Mouse (Mus musculus) intestine, embryonic 15.5 days (tissue): ENCODE results near the gene Cmah. TPM values are rescaled to one million over a fixed set of nuclear protein-coding genes. Genes with fewer than 3 reads are reported as not detected.

ENCODE experiments used
- ATAC-seq: fragments of 200-750 bp; cut with Nextera tagmentation; 2 replicates; pipeline ENCODE4 v1.8.0; 2017; ENCODE audit warnings: moderate TSS enrichment, moderate library complexity
- H3K27ac ChIP-seq: fragments of 300-500 bp; sonication (generic); 2 replicates; pipeline ENCODE4 v1.5.1; 2015; ENCODE audit warnings: mild to moderate bottlenecking, inconsistent platforms
- H3K27me3 ChIP-seq: fragments of 300-500 bp; sonication (generic); replicated peaks from 2 replicates; pipeline ENCODE4 v1.6.1; 2015; ENCODE audit warnings: inconsistent platforms
- H3K36me3 ChIP-seq: fragments of 300-500 bp; sonication (generic); 2 replicates; pipeline ENCODE4 v1.6.1; 2015; ENCODE audit warnings: inconsistent platforms
- H3K4me1 ChIP-seq: fragments of 300-500 bp; sonication (generic); replicated peaks from 2 replicates; pipeline ENCODE4 v1.6.1; 2015; ENCODE audit warnings: inconsistent platforms
- H3K4me2 ChIP-seq: fragments of 300-500 bp; sonication (generic); replicated peaks from 2 replicates; pipeline ENCODE4 v1.6.1; 2015; ENCODE audit warnings: mild to moderate bottlenecking, inconsistent platforms
- H3K4me3 ChIP-seq: fragments of 300-500 bp; sonication (generic); replicated peaks from 2 replicates; pipeline ENCODE4 v1.5.1; 2015; ENCODE audit warnings: inconsistent platforms
- H3K9ac ChIP-seq: fragments of 300-500 bp; sonication (generic); 2 replicates; pipeline ENCODE4 v1.6.1; 2015; ENCODE audit warnings: inconsistent platforms
- H3K9me3 ChIP-seq: fragments of 300-500 bp; sonication (generic); 2 replicates; pipeline ENCODE4 v1.6.1; 2016; ENCODE audit warnings: inconsistent platforms
- WGBS: fragments of 180-500 bp; shearing (Covaris S2); methylation state at CpG from one replicate; pipeline ENCODE4 v1.1.7; 2015; 5-methylcytosine and 5-hydroxymethylcytosine counted together
- polyA plus RNA-seq: library from polyadenylated mRNA; unstranded; fragments of >200 nt; fragmentation: Nextera tagmentation; extraction: Ambion mirVana; gene quantifications from 2 replicates; pipeline ENCODE4 v1.2.1, GENCODE M21; 2015

The Cmah gene
- polyA plus RNA-seq, 1 experiment from 2014 or later, result 0.39 TPM

DNA sequence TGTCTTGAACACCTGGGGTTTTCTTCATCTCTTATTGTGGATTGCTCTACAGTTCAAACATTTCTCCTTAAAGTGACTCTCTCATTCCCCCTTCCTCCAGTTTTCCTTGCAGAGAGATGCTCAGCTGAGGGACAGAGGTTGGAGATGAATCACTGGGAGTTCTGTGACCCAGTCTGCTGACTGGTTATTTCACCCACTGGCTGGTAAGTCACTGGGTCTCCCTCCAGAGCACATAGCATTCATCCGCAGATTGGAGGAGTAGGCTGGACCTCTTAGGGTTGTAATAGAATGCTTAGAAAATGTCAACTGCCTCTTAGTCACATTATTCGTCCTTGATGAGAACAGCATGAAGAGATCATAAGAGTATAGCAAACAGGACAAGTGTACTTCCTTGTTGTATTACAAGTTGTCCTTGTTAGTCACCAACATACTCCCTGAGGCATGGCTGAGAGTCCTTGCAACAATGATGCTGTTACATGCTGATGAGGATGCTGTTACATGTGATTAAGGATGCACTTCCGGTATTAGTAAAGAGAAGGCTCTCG is 161.4 kb downstream of the Cmah start:
- H3K4me1 ChIP-seq, result no peaks in the 10 kb centered on the region
- H3K4me2 ChIP-seq, result no peak overlapping the region
- no peak overlapping the region for H3K9ac ChIP-seq
- WGBS, result 93% methylated on average over 4 of the region's 4 CpGs
- no peak overlapping the region for H3K4me3 ChIP-seq
- no peaks in the 10 kb centered on the region for H3K27me3 ChIP-seq
- H3K36me3 ChIP-seq, result no peaks in the 10 kb centered on the region
- no peak for ATAC-seq
- H3K9me3 ChIP-seq, result no peaks in the 10 kb centered on the region
- no peak overlapping the region for H3K27ac ChIP-seq

DNA sequence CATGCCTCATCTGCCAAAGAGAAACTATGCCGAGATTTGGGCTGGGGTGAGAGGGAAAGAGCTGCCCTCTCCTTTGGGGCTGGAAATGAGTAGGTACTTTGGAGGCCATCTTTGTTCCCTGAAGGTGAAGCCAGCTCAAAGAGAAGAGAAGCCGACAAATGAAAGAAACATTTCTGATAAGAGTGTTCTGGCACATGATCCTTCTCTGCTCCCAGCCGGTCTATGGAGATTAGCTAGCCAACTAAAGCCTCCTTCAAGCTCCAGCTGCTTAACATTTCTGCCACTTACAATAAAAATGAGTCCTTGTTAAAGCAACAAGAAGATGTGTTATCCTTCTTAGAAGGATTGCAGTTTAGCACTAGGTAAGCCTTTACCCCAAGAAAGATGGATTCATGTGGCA is 162.3 kb downstream of the Cmah start:
- H3K4me1 ChIP-seq, result no peaks in the 10 kb centered on the region
- no peak overlapping the region for H3K4me3 ChIP-seq
- H3K27ac ChIP-seq, result no peak overlapping the region
- 76% methylated on average over 3 of the region's 3 CpGs for WGBS
- H3K27me3 ChIP-seq, result no peaks in the 10 kb centered on the region
- H3K9me3 ChIP-seq, result no peaks in the 10 kb centered on the region
- no peaks in the 10 kb centered on the region for H3K36me3 ChIP-seq
- H3K9ac ChIP-seq, result no peak overlapping the region
- H3K4me2 ChIP-seq, result no peak overlapping the region
- no peak for ATAC-seq

DNA sequence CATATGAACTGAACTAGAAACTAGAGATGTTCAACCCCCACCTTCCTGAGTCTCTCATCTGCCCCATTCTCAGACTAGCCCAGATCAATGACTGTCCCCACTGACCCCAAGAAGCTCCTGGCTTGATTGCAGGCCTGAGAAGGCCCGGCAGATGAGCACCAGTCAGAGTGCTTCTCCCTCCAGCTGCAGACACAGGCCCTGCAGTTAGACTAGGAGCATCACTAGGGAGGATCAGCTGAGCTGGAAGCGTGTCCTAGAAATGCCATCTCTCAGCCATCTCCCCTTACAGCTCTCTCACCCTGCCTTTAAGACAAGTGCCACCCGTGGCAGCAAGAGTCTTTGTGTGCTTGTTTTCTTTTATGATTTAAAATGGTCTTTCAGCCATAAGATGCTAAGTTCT is 162.8 kb downstream of the Cmah start:
- H3K4me1 ChIP-seq, result no peaks in the 10 kb centered on the region
- no peak overlapping the region for H3K9ac ChIP-seq
- no peak overlapping the region for H3K4me2 ChIP-seq
- no peaks in the 10 kb centered on the region for H3K36me3 ChIP-seq
- ATAC-seq, result no peak
- H3K27me3 ChIP-seq, result no peaks in the 10 kb centered on the region
- H3K9me3 ChIP-seq, result no peaks in the 10 kb centered on the region
- H3K27ac ChIP-seq, result no peak overlapping the region
- no peak overlapping the region for H3K4me3 ChIP-seq
- 69% methylated on average over 3 of the region's 3 CpGs for WGBS

DNA sequence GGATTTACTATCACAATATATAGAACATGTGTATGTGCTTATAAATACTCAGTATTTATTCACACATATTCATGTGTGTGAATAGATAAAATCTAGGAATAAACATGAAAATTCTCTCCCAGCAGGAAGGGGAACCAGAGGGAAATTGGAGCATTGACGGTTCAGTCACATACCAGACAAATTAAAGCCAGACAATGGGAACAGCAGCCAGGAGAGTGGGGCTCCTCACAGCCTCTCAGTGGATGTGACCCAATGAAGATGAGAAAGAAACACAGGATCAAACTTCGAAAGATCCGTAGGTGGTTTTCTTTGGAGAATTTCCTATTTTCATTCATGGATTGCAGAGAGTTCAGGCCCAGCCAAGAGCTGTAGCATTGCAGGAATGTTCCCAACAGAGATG is 163.9 kb downstream of the Cmah start:
- no peak overlapping the region for H3K9ac ChIP-seq
- ATAC-seq, result no peak
- WGBS, result 87% methylated on average over 3 of the region's 3 CpGs
- H3K9me3 ChIP-seq, result no peaks in the 10 kb centered on the region
- H3K27me3 ChIP-seq, result no peaks in the 10 kb centered on the region
- no peak overlapping the region for H3K4me3 ChIP-seq
- no peaks in the 10 kb centered on the region for H3K36me3 ChIP-seq
- no peak overlapping the region for H3K4me2 ChIP-seq
- no peak overlapping the region for H3K27ac ChIP-seq
- H3K4me1 ChIP-seq, result no peaks in the 10 kb centered on the region

DNA sequence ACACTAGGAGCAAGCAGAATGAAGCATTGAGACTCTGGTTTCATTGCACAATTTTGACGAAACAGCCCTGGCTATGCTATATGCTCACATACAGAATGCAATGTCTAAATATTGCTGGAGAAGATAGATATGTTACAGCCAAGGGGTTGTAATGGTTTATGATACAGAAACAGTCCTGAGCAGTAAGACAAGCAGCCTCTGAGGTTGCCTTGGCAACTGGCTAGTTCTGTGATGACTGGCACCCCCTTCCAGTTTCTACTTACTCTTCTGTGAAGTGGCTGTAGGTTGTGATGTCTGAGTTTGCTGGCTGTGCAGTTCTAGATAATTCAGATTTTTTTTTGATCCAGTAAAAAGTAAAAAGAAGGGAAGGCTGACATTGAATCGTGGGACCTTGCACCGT is 166.6 kb downstream of the Cmah start:
- ATAC-seq, result no peak
- Histone ChIP-seq H3K4me1 (no peaks in the 10 kb centered on the region), H3K27ac (no peak overlapping the region), H3K4me3 (no peak overlapping the region), H3K4me2 (no peak overlapping the region), H3K9me3 (no peaks in the 10 kb centered on the region), H3K9ac (no peak overlapping the region), H3K27me3 (no peaks in the 10 kb centered on the region), H3K36me3 (no peaks in the 10 kb centered on the region)
- 79% methylated on average over 3 of the region's 3 CpGs for WGBS

DNA sequence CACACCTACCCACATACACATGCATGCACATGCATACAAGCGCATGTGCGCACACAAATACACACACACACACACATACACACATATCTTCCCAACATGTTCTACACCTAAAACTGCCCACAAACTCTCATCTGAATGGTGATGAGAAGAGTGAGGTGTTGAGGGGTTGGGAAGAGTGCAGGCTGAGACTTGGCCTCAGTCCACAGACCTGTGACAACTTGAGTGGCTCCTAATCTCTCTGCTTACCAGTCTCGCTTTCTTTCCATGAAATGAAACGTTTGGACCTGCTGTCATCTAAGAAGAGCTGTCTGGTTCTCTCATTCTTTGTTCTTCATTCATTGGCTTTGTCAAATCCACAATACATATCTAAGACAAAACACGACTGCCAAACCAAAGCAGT is 169.1 kb downstream of the Cmah start:
- Histone ChIP-seq H3K9ac (no peak overlapping the region), H3K9me3 (no peaks in the 10 kb centered on the region), H3K4me3 (no peak overlapping the region), H3K27ac (no peak overlapping the region), H3K4me2 (no peak overlapping the region), H3K4me1 (no peaks in the 10 kb centered on the region), H3K36me3 (no peaks in the 10 kb centered on the region), H3K27me3 (no peaks in the 10 kb centered on the region)
- ATAC-seq, result no peak
- WGBS, result 85% methylated on average over 5 of the region's 5 CpGs

DNA sequence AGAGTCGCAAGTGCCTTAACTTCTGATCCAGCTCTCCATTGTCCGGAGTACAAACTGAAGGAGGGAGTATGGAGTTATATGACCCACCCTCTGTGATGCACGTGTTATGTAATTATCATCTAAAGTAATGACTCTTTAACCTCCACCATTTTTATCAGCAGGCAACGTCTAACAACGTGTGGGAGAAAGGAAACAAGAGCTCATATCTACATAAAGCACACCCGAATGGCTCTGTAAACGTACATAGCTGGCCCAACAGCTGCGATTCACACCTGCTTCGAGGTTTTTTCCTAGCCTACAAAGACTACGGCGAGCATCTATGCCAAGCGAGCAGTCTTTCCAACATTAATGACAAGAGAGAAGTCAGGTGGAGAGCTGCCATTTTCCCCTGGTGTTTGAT is 169.8 kb downstream of the Cmah start:
- Histone ChIP-seq H3K4me1 (no peaks in the 10 kb centered on the region), H3K27me3 (no peaks in the 10 kb centered on the region), H3K9me3 (no peaks in the 10 kb centered on the region), H3K36me3 (no peaks in the 10 kb centered on the region), H3K4me3 (no peak overlapping the region), H3K9ac (no peak overlapping the region), H3K4me2 (no peak overlapping the region), H3K27ac (no peak overlapping the region)
- WGBS, result 67% methylated on average over 12 of the region's 12 CpGs
- ATAC-seq, result no peak

DNA sequence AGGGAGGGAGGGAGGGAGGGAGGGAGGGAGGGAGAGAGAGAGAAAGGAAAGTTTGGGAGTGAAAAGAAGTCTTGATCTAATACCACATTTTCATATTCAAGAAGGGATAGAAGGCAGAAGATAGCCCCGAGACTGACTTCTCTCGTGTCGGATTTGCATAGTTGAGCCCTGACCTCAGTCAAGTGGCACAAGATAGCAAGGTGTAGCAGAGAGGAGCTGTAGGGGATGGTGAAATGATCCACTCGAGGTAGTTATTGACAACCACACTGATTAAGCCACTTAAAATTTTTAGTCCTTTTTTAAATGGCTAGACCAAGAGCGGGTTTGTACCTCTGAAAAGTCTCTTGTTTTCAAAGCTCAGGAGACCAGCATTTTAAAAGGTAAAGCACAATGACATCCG is 171.1 kb downstream of the Cmah start:
- ATAC-seq, result no peak
- Histone ChIP-seq H3K27me3 (no peaks in the 10 kb centered on the region), H3K4me3 (no peak overlapping the region), H3K27ac (no peak overlapping the region), H3K9ac (no peak overlapping the region), H3K9me3 (no peaks in the 10 kb centered on the region), H3K4me1 (no peaks in the 10 kb centered on the region), H3K4me2 (no peak overlapping the region), H3K36me3 (no peaks in the 10 kb centered on the region)
- WGBS, result 81% methylated on average over 6 of the region's 6 CpGs

DNA sequence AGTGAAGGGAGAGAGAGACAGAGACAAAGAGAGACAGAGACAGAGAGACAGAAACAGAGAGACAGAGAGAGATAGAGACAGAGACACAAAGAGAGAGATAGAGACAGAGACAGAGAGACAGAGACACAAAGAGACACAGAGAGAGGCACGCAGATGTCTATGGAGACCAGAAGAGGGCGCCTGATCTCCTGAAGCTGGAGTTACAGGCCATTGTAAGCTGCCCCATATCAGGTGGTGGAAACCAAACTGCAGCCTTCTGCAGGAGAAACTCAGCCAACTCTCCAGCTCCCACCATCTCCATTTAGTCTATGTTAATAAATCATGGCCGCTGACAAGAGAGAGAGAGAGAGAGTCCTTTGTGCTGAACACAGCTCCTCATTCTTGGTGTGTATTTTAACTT is 172.3 kb downstream of the Cmah start:
- Histone ChIP-seq H3K27ac (no peak overlapping the region), H3K4me2 (no peak overlapping the region), H3K9ac (no peak overlapping the region), H3K4me1 (no peaks in the 10 kb centered on the region), H3K4me3 (no peak overlapping the region), H3K36me3 (no peaks in the 10 kb centered on the region), H3K27me3 (no peaks in the 10 kb centered on the region), H3K9me3 (no peaks in the 10 kb centered on the region)
- ATAC-seq, result no peak
- WGBS, result 44% methylated on average over 3 of the region's 3 CpGs

DNA sequence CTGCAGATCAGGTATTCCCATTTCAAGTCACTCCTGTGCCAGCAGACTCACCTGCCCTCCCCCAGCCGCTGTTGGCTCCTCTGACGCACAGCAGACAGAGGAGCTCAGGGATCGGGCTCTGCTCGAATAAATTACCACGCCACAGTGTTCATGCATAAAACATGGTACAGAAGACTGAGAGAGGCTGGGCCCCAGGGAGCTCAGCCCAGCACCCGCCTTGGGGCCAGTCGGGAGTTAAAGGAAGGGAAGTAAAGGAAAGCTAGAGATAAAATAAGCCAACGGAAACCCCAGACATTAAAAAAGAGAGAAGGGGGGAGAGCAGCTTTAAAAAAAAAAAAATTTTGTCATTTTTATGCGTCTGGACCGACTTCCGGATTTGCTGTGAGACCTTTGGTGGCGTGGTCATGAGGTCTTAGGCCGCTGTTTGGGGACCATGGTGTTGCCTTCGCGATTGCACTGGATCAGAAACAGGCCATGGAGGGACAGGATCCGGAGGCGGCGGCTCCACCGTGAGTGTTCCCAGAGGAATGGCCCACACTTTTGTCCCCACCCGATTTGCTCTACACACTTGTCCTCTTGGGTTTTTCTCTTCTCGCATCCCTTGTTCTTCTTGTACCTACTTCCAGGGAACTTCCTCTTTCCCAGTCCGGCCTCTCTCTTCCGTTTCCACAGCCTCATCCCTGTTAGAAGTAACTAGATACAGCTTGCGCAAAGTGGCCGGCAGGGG is 174.1 kb downstream of the Cmah start:
- no peak for ATAC-seq
- 85% methylated on average over 25 of the region's 25 CpGs for WGBS
- Histone ChIP-seq H3K9me3 (no peaks in the 10 kb centered on the region), H3K4me1 (no peaks in the 10 kb centered on the region), H3K9ac (no peak overlapping the region), H3K4me2 (no peak overlapping the region), H3K27ac (no peak overlapping the region), H3K27me3 (no peaks in the 10 kb centered on the region), H3K36me3 (no peaks in the 10 kb centered on the region), H3K4me3 (no peak overlapping the region)

DNA sequence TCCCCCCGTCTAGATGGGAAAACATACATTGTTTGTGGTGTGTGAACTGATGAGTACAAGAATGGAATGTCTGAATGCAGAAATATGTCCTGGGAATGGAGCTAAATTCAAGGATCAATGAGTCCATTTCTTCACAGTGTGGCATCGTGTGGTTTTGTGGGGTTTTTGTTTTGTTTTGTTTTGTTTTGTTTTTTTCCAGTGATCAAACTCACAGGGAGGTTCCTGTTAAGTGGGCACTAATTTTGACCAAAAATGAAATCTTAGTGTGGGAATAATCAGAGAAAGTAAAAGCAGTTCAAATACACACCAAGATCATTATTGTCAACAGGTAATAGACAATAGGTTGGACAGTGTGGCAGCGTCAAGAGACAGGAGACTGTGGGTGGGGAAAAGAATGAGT is 174.7 kb downstream of the Cmah start:
- Histone ChIP-seq H3K36me3 (no peaks in the 10 kb centered on the region), H3K9me3 (no peaks in the 10 kb centered on the region), H3K27ac (no peak overlapping the region), H3K4me1 (no peaks in the 10 kb centered on the region), H3K9ac (no peak overlapping the region), H3K4me3 (no peak overlapping the region), H3K4me2 (no peak overlapping the region), H3K27me3 (no peaks in the 10 kb centered on the region)
- 83% methylated on average over 3 of the region's 3 CpGs for WGBS
- no peak for ATAC-seq

DNA sequence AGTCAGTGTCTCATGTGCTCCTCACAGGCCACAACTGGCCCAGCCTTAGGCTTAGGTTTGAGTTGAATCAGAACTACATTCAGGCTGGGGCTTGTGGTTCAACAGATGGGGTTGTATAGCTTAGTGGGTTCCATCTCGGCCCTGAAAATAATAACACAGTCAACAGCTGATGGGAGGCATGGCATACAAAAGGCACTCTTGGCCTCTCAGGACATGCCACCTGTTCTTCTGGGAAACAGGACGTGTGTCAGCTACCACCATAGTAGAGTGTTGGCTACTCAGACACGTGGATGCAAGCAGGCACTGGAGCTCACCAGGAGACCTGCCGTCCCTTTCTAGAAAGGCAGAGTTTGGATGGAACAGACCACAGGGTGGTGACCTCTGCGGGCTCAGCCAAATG is 178.6 kb downstream of the Cmah start:
- no peak overlapping the region for H3K27ac ChIP-seq
- H3K4me2 ChIP-seq, result no peak overlapping the region
- no peak overlapping the region for H3K4me3 ChIP-seq
- no peaks in the 10 kb centered on the region for H3K27me3 ChIP-seq
- no peak for ATAC-seq
- H3K9ac ChIP-seq, result no peak overlapping the region
- no peaks in the 10 kb centered on the region for H3K36me3 ChIP-seq
- no peaks in the 10 kb centered on the region for H3K9me3 ChIP-seq
- no peaks in the 10 kb centered on the region for H3K4me1 ChIP-seq
- 91% methylated on average over 5 of the region's 5 CpGs for WGBS

DNA sequence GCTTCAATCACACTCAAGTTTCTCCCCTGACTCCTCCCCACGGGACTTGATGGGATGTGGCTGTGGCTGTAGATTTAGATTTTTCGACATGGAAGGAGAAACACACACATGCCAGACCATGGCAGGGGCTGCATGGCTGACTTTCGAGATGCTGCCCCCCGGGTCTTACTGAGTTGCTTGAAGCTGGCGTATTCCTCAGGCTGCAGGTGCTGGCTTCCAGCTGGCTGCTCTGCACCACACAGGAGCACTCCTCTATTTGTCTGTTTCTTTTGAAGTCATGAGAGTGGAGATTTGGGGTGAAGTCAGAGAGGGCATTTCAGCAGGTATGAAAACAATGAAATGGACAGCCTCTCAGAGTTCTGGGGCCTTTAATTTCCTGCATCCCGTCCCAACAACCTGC is 180.0 kb downstream of the Cmah start:
- Histone ChIP-seq H3K4me2 (no peak overlapping the region), H3K27ac (no peak overlapping the region), H3K9ac (no peak overlapping the region), H3K36me3 (no peaks in the 10 kb centered on the region), H3K9me3 (no peaks in the 10 kb centered on the region), H3K4me3 (no peak overlapping the region), H3K4me1 (no peaks in the 10 kb centered on the region), H3K27me3 (no peaks in the 10 kb centered on the region)
- 80% methylated on average over 6 of the region's 6 CpGs for WGBS
- no peak for ATAC-seq
